Mouse (Mus musculus): ENCODE measurements at regions not wholly inside any gene's neighbourhood (a gene's known extent, or its start where the extent isn't known, plus 50 kb on each side); places are given as distances from the start of the nearest gene placed in this dataset.

DNA sequence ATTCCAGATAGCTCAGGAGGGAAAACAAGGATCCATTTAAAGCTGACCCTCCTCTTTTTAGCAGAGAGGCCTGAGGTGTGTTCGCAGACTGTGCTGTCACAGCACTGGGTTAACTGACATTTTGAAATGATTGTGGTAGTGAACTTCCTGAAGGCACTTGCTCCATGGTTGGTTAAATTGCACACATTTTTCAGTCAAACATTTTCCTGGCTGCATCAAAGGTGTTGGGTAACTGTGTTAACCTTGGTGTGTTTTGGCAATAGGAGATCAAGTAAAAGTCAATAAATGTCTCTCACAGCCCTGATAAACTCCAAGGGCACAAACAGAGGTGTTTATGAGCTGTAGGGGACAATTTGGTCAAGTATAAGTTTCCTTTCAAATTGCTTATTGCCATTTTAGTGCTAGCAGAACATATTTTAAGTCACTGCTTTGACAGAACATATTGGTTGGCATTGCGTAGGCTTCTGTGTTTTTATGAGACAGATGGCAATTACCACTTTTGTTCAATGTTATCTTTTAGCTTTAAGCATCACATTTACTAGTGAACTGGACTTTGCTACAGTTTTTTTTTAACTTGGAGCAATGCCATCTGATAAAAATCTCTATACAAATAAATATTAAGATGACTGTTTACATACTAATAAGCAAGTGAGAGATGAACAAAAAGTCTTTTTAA lies 666.7 kb downstream of the D3Ertd751e start:
- WGBS: 86% methylated on average over 2 of the region's 2 CpGs
- TF ChIP-seq CTCF (IDR thresholded peaks at IDR 0.05; ENCODE audit: low read depth): no peak

DNA sequence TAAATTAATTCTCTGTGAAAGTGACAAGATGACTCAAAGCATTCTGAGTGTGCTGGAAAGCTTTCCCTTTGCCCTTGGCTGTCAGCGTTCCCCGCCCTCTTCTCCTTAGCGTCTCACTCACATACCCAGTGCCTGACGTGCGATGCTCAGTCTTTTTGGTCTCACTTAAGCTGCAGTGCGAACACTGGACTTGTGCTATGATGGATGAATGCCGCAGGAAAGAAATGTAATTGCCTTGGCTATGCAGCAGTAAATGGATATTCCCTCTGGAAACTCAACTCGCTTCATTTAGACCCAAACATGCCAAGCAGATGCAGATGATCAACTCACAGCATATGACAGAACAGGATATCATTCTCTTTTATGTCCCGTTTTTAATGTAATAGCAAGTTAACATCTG lies 685.0 kb downstream of the D3Ertd751e start:
- Histone ChIP-seq H3K9ac (replicated peaks; ENCODE audit: low read length) (no peak overlapping the region), H3K4me3 (ENCODE audit: low read length) (no peak overlapping the region), H3K27me3 (ENCODE audit: insufficient read depth, low read length) (no peaks in the 10 kb centered on the region), H3K27ac (no peak overlapping the region), H3K4me1 (ENCODE audit: insufficient read depth, low read length) (no peaks in the 10 kb centered on the region), H3K4me2 (ENCODE audit: low read depth, low read length) (no peak overlapping the region), H3K9me3 (ENCODE audit: low read length) (no peaks in the 10 kb centered on the region), H3K36me3 (ENCODE audit: insufficient read depth, low read length) (no peaks in the 10 kb centered on the region)
- ATAC-seq (peak; percentile 61; the same call in 1 of the 2 replicates), DNase-seq (ENCODE audit: low spot score) (peak; percentile 19)
- no peak for TF ChIP-seq CTCF (IDR thresholded peaks at IDR 0.05; ENCODE audit: low read depth)
- WGBS: 74% methylated on average over 9 of the region's 9 CpGs

More for the DNA sequence above, 666.7 kb downstream of the D3Ertd751e start:
- Histone ChIP-seq H3K27ac (no peak overlapping the region), H3K4me1 (ENCODE audit: insufficient read depth, low read length) (no peaks in the 10 kb centered on the region), H3K9ac (replicated peaks; ENCODE audit: low read length) (no peak overlapping the region), H3K9me3 (ENCODE audit: low read length) (no peaks in the 10 kb centered on the region), H3K27me3 (ENCODE audit: insufficient read depth, low read length) (no peaks in the 10 kb centered on the region), H3K4me3 (ENCODE audit: low read length) (no peak overlapping the region), H3K36me3 (ENCODE audit: insufficient read depth, low read length) (no peaks in the 10 kb centered on the region), H3K4me2 (ENCODE audit: low read depth, low read length) (no peak overlapping the region)
- ATAC-seq (no peak), DNase-seq (ENCODE audit: low spot score) (no peak)

DNA sequence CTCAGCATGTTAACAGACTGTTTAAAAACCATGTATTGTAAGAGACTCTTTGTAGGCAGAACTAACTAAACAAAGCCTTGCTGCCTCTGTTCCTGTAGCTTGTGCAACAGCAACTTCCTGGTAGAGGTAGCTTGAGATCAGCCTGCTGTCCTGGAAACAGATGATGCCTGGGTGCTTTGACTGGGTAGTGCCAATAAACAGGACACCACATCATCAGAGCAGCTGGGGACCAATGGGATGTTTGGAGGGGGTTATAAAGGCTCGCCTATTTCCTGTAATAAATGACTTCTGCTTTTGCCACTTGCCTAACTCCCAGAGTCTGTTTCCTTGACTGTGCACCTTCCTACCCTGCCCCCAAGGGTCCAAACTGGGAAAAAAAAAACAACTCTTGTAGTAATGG lies 707.2 kb downstream of the D3Ertd751e start:
- no peaks in the 10 kb centered on the region for H3K9me3 ChIP-seq (ENCODE audit: low read length)
- 74% methylated on average over 1 of the region's 1 CpGs for WGBS
- no peak overlapping the region for H3K27ac ChIP-seq
- no peaks in the 10 kb centered on the region for H3K36me3 ChIP-seq (ENCODE audit: insufficient read depth, low read length)
- H3K4me3 ChIP-seq (ENCODE audit: low read length): no peak overlapping the region
- no peak for TF ChIP-seq CTCF (IDR thresholded peaks at IDR 0.05; ENCODE audit: low read depth)
- H3K4me1 ChIP-seq (ENCODE audit: insufficient read depth, low read length): no peaks in the 10 kb centered on the region
- H3K9ac ChIP-seq (replicated peaks; ENCODE audit: low read length): no peak overlapping the region
- ATAC-seq (no peak), DNase-seq (ENCODE audit: low spot score) (no peak)
- H3K27me3 ChIP-seq (ENCODE audit: insufficient read depth, low read length): no peaks in the 10 kb centered on the region
- H3K4me2 ChIP-seq (ENCODE audit: low read depth, low read length): no peak overlapping the region

DNA sequence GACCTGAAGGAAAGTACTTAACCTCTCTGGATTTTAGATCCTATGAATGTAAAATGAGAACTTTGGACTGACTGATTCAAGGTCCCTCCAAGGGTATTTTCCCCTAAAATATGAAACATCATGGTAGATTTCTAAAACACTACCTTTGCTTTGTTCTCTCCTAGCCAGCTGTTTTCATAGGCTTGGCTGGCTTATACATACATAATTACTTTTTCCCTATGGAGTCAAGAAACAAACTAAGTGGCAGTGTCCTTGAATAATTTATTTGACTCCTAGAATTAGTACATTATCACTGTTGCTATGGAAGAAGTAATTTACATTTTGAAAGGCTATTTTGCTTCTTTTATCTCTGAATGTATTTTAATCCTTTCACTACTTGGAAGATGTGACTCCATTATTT lies 721.9 kb downstream of the D3Ertd751e start:
- no peak for ATAC-seq
- H3K9me3 ChIP-seq (ENCODE audit: low read length): no peaks in the 10 kb centered on the region
- DNase-seq (ENCODE audit: low spot score): no peak
- H3K36me3 ChIP-seq (ENCODE audit: insufficient read depth, low read length): no peaks in the 10 kb centered on the region
- H3K27me3 ChIP-seq (ENCODE audit: insufficient read depth, low read length): no peaks in the 10 kb centered on the region
- no peak overlapping the region for H3K4me3 ChIP-seq (ENCODE audit: low read length)
- H3K4me2 ChIP-seq (ENCODE audit: low read depth, low read length): no peak overlapping the region
- TF ChIP-seq CTCF (IDR thresholded peaks at IDR 0.05; ENCODE audit: low read depth): no peak
- H3K4me1 ChIP-seq (ENCODE audit: insufficient read depth, low read length): no peaks in the 10 kb centered on the region
- no peak overlapping the region for H3K27ac ChIP-seq
- no peak overlapping the region for H3K9ac ChIP-seq (replicated peaks; ENCODE audit: low read length)

DNA sequence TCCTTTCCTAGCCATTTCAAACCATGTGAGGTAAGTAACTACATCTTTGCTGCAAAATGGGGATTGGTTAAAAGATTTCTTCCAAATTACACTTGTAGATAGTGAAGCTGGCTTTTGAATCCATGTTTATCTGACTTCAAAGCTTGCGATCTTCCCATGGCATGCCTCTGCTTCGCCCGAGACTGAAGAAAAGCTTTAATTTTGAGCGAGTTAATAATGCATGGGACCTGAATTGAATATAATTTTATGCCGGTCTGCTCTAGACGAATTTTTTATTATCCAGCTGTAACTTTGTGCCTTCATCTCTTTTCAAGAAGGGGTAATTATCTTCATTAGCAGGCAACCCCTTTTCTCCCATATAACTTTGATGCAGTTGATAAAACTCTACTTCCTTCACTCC lies 724.7 kb downstream of the D3Ertd751e start:
- ATAC-seq (no peak), DNase-seq (ENCODE audit: low spot score) (no peak)
- WGBS: 76% methylated on average over 6 of the region's 6 CpGs
- no peak overlapping the region for H3K4me3 ChIP-seq (ENCODE audit: low read length)
- no peaks in the 10 kb centered on the region for H3K36me3 ChIP-seq (ENCODE audit: insufficient read depth, low read length)
- no peak for TF ChIP-seq CTCF (IDR thresholded peaks at IDR 0.05; ENCODE audit: low read depth)
- H3K9ac ChIP-seq (replicated peaks; ENCODE audit: low read length): no peak overlapping the region
- H3K9me3 ChIP-seq (ENCODE audit: low read length): no peaks in the 10 kb centered on the region
- H3K4me1 ChIP-seq (ENCODE audit: insufficient read depth, low read length): no peaks in the 10 kb centered on the region
- H3K27ac ChIP-seq: no peak overlapping the region
- no peak overlapping the region for H3K4me2 ChIP-seq (ENCODE audit: low read depth, low read length)
- H3K27me3 ChIP-seq (ENCODE audit: insufficient read depth, low read length): no peaks in the 10 kb centered on the region

DNA sequence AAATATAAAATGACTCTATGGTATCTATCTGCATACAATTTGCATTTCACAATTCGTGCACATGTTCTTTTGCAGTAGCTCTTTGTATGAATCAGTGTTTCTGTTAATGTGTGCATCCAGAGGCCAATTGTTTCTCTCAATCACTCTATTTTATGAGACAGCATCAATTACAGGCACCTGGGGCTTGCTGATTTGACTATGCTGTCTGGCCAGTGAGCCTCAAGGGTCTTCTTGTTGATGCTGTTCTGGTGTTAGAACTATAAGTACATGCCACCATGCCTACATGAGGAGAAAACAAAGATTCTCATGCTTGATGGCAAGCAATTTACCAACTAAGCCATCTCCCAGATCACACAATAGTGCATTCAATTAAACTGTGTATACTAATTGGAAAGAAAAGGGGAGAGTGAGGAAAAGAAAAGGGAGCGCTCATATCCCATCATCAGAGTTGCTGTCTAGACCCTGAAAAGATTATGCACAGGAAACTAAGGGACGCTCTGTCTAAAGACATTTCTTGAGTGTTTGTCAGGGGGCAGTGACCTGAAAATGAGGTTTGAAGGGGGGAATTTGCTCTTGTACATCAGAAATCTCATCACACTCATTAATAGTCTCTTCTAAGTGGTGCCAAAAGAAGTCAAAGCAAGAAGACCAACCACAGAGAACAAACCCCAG lies 772.6 kb downstream of the D3Ertd751e start:
- Histone ChIP-seq H3K4me1 (ENCODE audit: insufficient read depth, low read length) (no peaks in the 10 kb centered on the region), H3K4me2 (ENCODE audit: low read depth, low read length) (no peak overlapping the region), H3K9me3 (ENCODE audit: low read length) (no peaks in the 10 kb centered on the region), H3K4me3 (ENCODE audit: low read length) (no peak overlapping the region), H3K27ac (no peak overlapping the region), H3K9ac (replicated peaks; ENCODE audit: low read length) (no peak overlapping the region), H3K27me3 (ENCODE audit: insufficient read depth, low read length) (no peaks in the 10 kb centered on the region), H3K36me3 (ENCODE audit: insufficient read depth, low read length) (no peaks in the 10 kb centered on the region)
- DNase-seq (ENCODE audit: low spot score) (peak; percentile 6), ATAC-seq (0 out of 2 replicates have a peak, but pooled peaks have one; percentile 40)
- WGBS: 50% methylated on average over 3 of the region's 3 CpGs
- no peak for TF ChIP-seq CTCF (IDR thresholded peaks at IDR 0.05; ENCODE audit: low read depth)

DNA sequence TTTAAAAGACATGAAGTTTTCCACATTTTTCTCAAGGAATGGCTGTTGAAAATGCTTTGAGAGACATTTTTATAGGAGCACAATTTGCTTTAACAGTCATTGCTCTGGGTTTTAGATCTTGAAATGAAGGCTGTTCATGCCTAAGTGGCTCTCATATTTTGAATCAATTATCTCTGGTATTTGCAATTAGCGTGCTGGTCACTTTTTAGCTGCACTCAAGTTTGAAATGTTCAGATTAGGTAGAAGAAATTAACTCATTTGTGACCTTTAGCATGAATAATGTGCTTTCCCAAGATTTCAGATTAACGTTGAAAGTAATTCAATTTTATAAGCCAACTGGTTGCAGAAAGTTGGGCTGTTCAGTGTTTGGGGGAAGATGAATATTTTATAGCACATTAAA lies 773.9 kb downstream of the D3Ertd751e start:
- no peaks in the 10 kb centered on the region for H3K36me3 ChIP-seq (ENCODE audit: insufficient read depth, low read length)
- H3K4me1 ChIP-seq (ENCODE audit: insufficient read depth, low read length): no peaks in the 10 kb centered on the region
- H3K4me2 ChIP-seq (ENCODE audit: low read depth, low read length): no peak overlapping the region
- H3K9me3 ChIP-seq (ENCODE audit: low read length): no peaks in the 10 kb centered on the region
- H3K4me3 ChIP-seq (ENCODE audit: low read length): no peak overlapping the region
- H3K27ac ChIP-seq: no peak overlapping the region
- ATAC-seq: no peak
- H3K27me3 ChIP-seq (ENCODE audit: insufficient read depth, low read length): no peaks in the 10 kb centered on the region
- DNase-seq (ENCODE audit: low spot score): no peak
- TF ChIP-seq CTCF (IDR thresholded peaks at IDR 0.05; ENCODE audit: low read depth): no peak
- 54% methylated on average over 2 of the region's 2 CpGs for WGBS
- H3K9ac ChIP-seq (replicated peaks; ENCODE audit: low read length): no peak overlapping the region
